Mouse (Mus musculus) lung, postnatal 0 days (tissue): ENCODE data around the gene Trank1.

ENCODE experiments used
- CTCF ChIP-seq: IDR thresholded peaks from 2 replicates; pipeline ENCODE4 v1.5.1; 2016; ENCODE audit warnings: antibody characterized with exemption, mild to moderate bottlenecking
- EP300 ChIP-seq: IDR thresholded peaks from 2 replicates; pipeline ENCODE4 v1.6.1; 2016; ENCODE audit warnings: antibody characterized with exemption, mild to moderate bottlenecking, control low read depth

DNA sequence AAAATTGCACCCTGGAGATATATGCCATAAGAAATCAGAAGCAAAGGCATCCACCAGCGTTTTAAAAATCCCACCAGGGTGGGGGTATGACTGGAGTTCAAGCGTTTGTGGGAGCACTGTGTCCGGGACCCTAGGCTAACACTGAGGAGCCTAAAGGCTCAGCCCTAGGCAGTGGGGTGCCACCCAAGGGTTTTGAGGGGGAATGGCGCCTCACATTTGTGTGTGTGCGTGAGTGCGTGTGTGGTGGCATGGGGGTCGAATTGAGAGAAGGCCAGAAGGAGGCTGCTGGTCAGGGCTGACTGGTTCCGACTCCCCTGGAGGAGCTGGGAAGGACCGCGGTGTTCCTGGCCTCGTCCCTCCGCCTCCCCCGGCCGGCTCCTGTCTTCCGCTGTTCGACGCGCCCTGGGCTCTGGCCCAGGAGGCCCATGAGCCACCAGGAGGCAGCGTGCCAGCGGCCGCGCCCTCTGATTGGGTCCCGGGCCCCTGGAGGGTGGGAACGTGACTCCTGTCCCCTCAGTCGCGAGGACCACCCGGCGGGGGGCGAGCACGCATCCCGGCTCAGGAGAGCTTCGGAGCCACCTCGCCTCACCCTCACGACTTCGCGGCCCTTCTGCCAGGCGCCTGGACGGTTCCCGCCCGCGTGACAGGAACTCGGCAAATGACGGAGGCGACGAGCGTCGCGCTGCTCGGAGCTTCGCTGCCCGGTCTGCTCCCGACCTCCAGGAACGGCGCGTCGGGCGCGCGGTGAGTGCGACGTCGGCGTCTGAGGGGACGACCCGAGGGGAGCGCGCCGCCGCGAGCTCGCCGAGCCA lies at the start of gene Trank1:
- TF ChIP-seq CTCF (no peak), EP300 (no peak)
